Mouse (Mus musculus) olfactory bulb, adult 2 months (tissue): ENCODE measurements at regions not wholly inside any gene's neighbourhood (a gene's known extent, or its start where the extent isn't known, plus 50 kb on each side); places are given as distances from the start of the nearest gene placed in this dataset.

Source experiments
- CTCF ChIP-seq: fragments of 200-500 bp; IDR thresholded peaks from 2 replicates; pipeline ENCODE4 v1.5.1; 2012; ENCODE audit warnings: low read depth, mild to moderate bottlenecking, low read length, moderate library complexity; ENCODE audit not compliant: insufficient read depth
- POLR2A ChIP-seq: fragments of 200-500 bp; IDR thresholded peaks from 2 replicates; pipeline ENCODE4 v1.6.1; 2012; ENCODE audit warnings: mild to moderate bottlenecking, low read depth, low read length, moderate library complexity; ENCODE audit not compliant: insufficient read depth

DNA sequence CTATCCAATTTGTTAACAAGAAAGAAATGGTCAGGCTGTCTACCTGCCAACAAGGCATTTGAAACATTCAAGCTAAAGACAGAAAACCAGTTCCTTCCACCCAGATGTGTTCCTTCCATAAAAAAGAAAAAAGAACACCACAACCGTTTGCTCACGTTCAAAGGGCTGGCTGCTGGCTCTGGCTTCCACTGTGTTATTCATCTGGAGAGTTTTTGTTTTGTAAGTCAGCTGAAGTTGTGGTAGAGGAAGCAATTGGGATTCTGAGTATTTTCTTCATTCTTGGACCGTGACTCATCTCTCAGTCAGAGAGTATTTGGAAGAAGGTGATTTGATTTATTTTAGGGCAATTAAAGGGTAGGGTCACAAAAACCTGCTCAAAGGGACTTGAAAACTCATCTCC is 203.2 kb upstream of the Klf4 start:
- TF ChIP-seq POLR2A, result no peak
- no peak for TF ChIP-seq CTCF
